Mouse (Mus musculus) cerebellum, postnatal 25 days (tissue): ENCODE measurements at regions not wholly inside any gene's neighbourhood (a gene's known extent, or its start where the extent isn't known, plus 50 kb on each side); places are given as distances from the start of the nearest gene placed in this dataset.
A peak's percentile ranks its signal among the peaks of the same experiment; 100 is the strongest.

Source experiments
- DNase-seq, 2 experiments: peaks; one replicate each; pipeline ENCODE4 v3.0.0; 2021; ENCODE audit warnings: mixed read lengths in 2 of 2

- peak; percentile 22 to 59 for DNase-seq
These were observed 65.9 kb downstream of the Cdr1 start for GRCm38 (mm10) chrX:61119499-61119898.

GRCm38 (mm10) chrX:61117368-61117767 is 68.0 kb downstream of the Cdr1 start:
- peak in 1 of 2 experiments; percentile 44 for DNase-seq

GRCm38 (mm10) chrX:61116010-61116447 is 69.3 kb downstream of the Cdr1 start:
- peak; percentile 57 to 72 for DNase-seq
